Mouse (Mus musculus) adrenal gland, postnatal 4 days (tissue): ENCODE measurements around the gene Nos1. TPM values are rescaled to one million over a fixed set of nuclear protein-coding genes. Genes with fewer than 3 reads are reported as not detected.

Source experiments
- DNase-seq, 2 experiments: peaks; one replicate each; pipeline ENCODE4 v3.0.0; 2021 to 2022; ENCODE audit warnings: low spot score in 2 of 2, mixed read lengths in 2 of 2
- long read RNA-seq, 2 experiments: library from polyadenylated mRNA; stranded (forward); transcript quantifications; one replicate each; pipeline ENCODE4 v2.0.0; 2021
- total RNA-seq, 2 experiments: library from RNA; stranded (reverse); gene quantifications; 2 replicates each; pipeline ENCODE4 v1.2.3; 2021

The Nos1 gene
- 1 to 10 TPM; 1.1 to 1.3 TPM for total RNA-seq
- long read RNA-seq, experiment 1 = 0 reads
- long read RNA-seq, experiment 2, partial matches to known transcripts = 0 of 2 reads
- long read RNA-seq, experiment 2, other reads (novel, unspliced or antisense) = 2 of 2 reads

GRCm38 (mm10) chr5:117780681-117781080 lies at the start of gene Nos1:
TSS of gene Nos1 (plus strand) at chr5:117781032.
- no peak for DNase-seq

- DNase-seq = no peak
Measured at GRCm38 (mm10) chr5:117731311-117731710, 49.5 kb upstream of the Nos1 start.

- no peak for DNase-seq
Measured at GRCm38 (mm10) chr5:117744654-117745178, 36.1 kb upstream of the Nos1 start.

- no peak for DNase-seq
Measured at GRCm38 (mm10) chr5:117749353-117749752, 31.5 kb upstream of the Nos1 start.

- DNase-seq = no peak
Measured at GRCm38 (mm10) chr5:117757696-117758482, 22.9 kb upstream of the Nos1 start.

- DNase-seq = no peak
Measured at GRCm38 (mm10) chr5:117761181-117761832, 19.5 kb upstream of the Nos1 start.

- no peak for DNase-seq
Measured at GRCm38 (mm10) chr5:117764496-117764895, 16.3 kb upstream of the Nos1 start.

- no peak for DNase-seq
Measured at GRCm38 (mm10) chr5:117779175-117779574, 1.7 kb upstream of the Nos1 start.

- DNase-seq = no peak
Measured at GRCm38 (mm10) chr5:117781178-117781577, 346 bp downstream of the Nos1 start.

GRCm38 (mm10) chr5:117790071-117790470 lies 9.2 kb downstream of the Nos1 start:
- DNase-seq = no peak

- no peak for DNase-seq
Measured at GRCm38 (mm10) chr5:117791875-117792274, 11.0 kb downstream of the Nos1 start.

GRCm38 (mm10) chr5:117800849-117801248 lies 20.0 kb downstream of the Nos1 start:
- DNase-seq = no peak

- no peak for DNase-seq
Measured at GRCm38 (mm10) chr5:117802071-117802521, 21.3 kb downstream of the Nos1 start.

GRCm38 (mm10) chr5:117803551-117803950 lies 22.7 kb downstream of the Nos1 start:
- DNase-seq = no peak

GRCm38 (mm10) chr5:117810930-117811329 lies 30.1 kb downstream of the Nos1 start:
- no peak for DNase-seq

- DNase-seq = no peak
Measured at GRCm38 (mm10) chr5:117818800-117819199, 38.0 kb downstream of the Nos1 start.

- DNase-seq = no peak
Measured at GRCm38 (mm10) chr5:117820445-117820844, 39.6 kb downstream of the Nos1 start.

GRCm38 (mm10) chr5:117823811-117824210 lies 43.0 kb downstream of the Nos1 start:
- no peak for DNase-seq

- no peak for DNase-seq
Measured at GRCm38 (mm10) chr5:117824486-117824885, 43.7 kb downstream of the Nos1 start.

GRCm38 (mm10) chr5:117825336-117825735 lies 44.5 kb downstream of the Nos1 start:
- DNase-seq = no peak

GRCm38 (mm10) chr5:117827366-117827765 lies 46.5 kb downstream of the Nos1 start:
- no peak for DNase-seq

GRCm38 (mm10) chr5:117836930-117837329 lies 56.1 kb downstream of the Nos1 start:
- peak; percentile 35 to 38 for DNase-seq
